Mouse (Mus musculus): ENCODE measurements around the gene Tmed1.
"Not testable (repeated sequence)": the region's sequence is repeated elsewhere in the genome, so short reads cannot be mapped to it uniquely, and the experiment has no call there.

Tmed1 gene

GRCm38 (mm10) chr9:21472913-21473312 lies 37.1 kb downstream of the Tmed1 start:
- DNase-seq (ENCODE audit: low spot score), result no peak

- DNase-seq (ENCODE audit: low spot score), result peak; percentile 52
These were observed 40.7 kb downstream of the Tmed1 start for GRCm38 (mm10) chr9:21469032-21470024.

- not testable (repeated sequence) for DNase-seq (ENCODE audit: low spot score)
These were observed 45.5 kb downstream of the Tmed1 start for GRCm38 (mm10) chr9:21464565-21464928.

- DNase-seq (ENCODE audit: low spot score), result no peak
These were observed 46.1 kb downstream of the Tmed1 start for GRCm38 (mm10) chr9:21463766-21464564.

GRCm38 (mm10) chr9:21463138-21463590 lies 46.9 kb downstream of the Tmed1 start:
- DNase-seq (ENCODE audit: low spot score), result no peak

- DNase-seq (ENCODE audit: low spot score), result no peak
These were observed 49.6 kb downstream of the Tmed1 start for GRCm38 (mm10) chr9:21460400-21460940.

- DNase-seq (ENCODE audit: low spot score), result no peak
These were observed 51.2 kb downstream of the Tmed1 start for GRCm38 (mm10) chr9:21458821-21459220.
